Mouse (Mus musculus) mouse embryonic stem cell (cell line): Measurements from ENCODE around the gene Lpar6.

Source experiments
- in situ Hi-C, 2 experiments: fragments of 300-500 bp; cut with MboI; formaldehyde crosslinking; loops; 1 replicate in 1 of 2; 3 replicates in 1 of 2; pipeline ENCODE4 v1.14.3; 2019 to 2020; ENCODE audit warnings: low sequenced_read_pairs in 2 of 2, low pct_unique_long_range_greater_than_20kb in 1 of 2, mixed read lengths in 1 of 2; ENCODE audit not compliant: unreplicated experiment in 1 of 2

Lpar6 gene

DNA sequence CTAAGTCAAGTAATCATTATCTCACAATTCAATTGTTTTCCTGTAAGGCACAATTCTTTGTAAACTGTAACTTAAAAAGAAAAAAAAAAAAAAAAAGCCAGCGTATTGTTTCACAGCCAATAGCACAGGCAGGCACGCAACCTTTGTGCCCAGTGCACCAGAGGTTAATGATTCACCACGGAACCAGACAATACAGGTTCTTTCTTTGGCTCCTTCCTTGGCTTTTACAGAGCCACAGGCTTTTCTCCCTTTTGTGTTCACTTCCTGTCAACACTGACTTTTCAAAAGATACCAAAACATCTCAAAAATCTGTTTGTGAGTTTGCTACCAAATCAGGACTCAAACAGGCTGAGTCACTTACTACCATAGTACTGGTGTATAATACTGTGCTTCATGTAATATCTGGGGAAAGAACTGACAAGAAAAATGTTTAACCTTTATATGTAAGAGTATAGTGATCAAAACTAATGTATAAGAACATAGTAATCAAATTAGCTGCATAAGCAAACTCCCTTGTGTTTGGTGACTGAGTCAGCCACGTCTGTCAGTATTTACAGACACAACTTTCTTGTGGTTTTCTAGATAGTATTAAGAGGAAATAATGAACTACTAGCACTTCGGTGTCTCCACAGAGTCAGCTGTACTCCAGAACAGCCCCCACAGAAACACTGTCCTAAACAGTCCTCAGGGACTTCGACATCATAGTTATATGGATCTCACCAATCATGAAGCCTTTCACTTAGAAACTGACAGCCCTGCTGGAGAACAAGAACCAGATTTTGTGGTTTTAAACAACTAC is 16.0 kb downstream of the Lpar6 start:
- in situ Hi-C loops = no loop called here

DNA sequence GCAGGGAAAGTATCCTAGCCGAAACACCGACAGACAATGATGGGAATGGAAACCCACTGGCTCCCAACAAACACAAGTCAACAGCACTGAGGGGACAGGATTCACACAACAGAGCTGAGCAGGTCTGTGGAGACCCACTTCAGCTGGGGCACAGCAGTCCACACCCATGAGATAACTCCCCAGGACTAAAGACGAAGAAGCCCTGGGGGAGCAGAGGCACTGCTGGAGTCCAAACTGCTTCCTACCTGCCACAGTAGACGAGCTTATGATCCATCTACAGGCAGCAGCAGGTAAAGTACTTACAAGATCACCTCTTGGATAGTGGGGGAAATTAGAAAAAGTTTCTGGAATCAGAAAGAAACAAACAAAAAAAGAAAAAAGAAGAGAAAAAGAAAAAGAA is 16.7 kb downstream of the Lpar6 start:
- in situ Hi-C loops = no loop called here

DNA sequence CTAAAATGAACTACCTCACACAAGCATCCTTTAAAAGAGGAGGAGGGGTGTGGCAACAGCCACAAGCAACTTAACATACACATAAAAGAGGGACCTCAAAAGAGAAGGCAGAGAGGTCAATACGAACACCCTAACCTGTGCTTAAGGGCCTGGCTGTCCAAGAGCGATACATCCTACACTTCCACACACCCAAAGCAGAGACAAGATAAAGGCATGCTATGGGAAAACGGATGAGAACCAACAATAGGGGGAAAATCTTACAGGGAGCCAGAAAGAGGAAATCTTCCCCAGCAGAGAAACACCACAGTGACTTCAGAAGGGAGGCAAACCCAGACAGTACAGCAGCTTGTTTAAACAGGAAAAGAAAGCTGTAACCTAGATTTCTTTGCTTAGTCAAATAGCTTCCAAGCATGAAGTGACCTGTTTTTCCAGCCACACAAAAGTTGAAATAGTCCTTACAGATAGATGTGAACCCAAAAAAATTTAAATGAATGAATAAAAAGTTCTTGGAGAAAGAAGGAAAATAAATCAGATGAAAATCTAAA is 17.8 kb downstream of the Lpar6 start:
- in situ Hi-C loops = no loop called here

DNA sequence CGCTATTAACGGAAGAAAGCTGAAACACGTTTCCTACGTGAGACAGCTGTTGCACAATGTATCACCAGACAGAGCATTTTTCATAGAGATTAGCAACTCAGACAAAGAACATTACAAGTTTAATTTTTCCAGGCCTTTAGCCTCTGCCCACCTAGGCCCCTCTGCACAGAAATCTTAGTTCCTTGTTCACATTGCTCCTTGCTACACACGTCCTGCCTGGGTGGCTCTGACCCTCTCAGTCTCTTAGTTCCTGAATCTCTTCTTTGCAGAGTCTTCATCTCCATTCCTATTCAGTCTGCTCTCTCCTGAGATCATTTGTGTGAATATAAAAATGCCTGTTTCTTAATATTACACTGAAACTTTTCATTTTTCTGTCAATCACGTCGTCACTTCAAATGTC is 19.7 kb downstream of the Lpar6 start:
- in situ Hi-C loops = no loop called here

DNA sequence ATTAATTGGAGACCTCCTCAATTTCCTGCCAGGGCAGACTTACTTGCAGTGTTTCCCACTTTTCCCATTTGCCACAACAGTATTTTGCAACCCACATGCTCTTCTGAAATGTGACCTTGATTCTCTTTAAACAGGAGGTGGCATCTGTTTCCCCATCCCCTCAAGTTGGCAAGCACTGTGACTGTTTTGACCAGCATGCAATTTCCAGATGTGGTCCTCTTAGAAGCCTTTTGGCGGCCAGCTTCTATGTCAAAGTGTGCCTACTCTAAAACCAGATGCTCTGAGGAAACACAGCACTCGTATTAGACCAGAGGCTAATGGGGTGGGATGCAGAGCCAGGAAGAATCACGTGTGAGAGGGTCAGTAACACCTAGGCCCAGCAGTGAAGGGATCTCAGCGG is 20.5 kb downstream of the Lpar6 start:
- in situ Hi-C loops = no loop called here

DNA sequence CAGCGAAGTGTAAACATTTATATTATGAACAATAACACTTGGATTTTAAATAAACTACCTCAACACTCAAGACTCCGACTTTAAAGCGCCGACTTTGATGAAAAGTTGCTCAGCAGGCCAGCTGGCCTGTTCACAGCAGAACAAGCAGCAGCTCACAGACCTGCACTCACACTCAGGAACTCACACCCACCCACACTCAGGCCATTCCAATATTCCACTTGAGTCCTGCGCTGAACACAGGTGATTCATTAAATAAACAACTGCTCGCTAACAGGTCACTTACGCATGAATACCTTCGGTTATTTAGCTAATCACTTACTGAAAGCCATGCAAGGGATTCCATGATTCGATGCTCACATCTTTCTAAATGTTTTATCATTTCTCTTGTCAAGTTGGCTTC is 24.5 kb downstream of the Lpar6 start:
- in situ Hi-C loops = loop anchor here (10.0 kb wide), 1 partner anchor 157 kb away; no protein-coding TSS in a partner anchor

DNA sequence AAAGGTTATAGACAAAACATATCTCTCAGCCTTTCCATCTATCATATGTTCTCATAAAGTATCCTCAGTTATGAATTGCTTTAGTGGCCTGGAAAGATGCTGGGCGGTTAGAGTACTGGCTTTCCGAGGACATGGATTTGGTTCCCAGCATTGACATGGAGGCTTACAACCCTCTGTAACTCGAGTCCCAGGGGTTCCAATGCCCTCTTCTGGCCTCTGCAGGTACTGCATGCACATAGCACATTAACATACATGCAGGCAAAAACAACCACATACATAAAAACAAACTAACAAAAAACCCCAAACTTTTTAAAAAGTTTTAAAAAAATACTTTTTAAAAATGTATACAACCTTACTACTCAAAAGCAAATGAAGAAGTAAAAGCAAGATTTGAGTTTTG is 28.5 kb downstream of the Lpar6 start:
- in situ Hi-C loops = loop anchor here (10.0 kb wide), 1 partner anchor 161 kb away; no protein-coding TSS in a partner anchor

DNA sequence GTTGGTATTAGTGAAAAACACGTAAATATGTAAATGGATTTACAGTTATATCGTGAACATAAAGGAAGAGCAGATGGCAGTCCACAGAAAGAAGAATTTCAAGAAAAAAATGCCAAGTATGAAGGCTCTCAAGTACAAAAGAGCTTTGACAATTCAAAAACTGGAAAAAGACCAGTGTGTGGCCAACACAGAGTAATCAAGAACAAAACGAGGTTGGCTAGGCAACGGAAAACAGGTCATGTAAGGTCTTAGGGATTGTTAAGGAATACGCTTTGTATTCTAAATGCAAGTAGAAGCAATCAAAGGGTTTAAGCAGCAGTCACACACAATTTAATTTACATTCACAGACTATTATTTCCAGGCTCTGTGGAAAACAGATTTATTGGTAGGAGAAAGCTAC is 34.1 kb downstream of the Lpar6 start:
- in situ Hi-C loops = no loop called here

DNA sequence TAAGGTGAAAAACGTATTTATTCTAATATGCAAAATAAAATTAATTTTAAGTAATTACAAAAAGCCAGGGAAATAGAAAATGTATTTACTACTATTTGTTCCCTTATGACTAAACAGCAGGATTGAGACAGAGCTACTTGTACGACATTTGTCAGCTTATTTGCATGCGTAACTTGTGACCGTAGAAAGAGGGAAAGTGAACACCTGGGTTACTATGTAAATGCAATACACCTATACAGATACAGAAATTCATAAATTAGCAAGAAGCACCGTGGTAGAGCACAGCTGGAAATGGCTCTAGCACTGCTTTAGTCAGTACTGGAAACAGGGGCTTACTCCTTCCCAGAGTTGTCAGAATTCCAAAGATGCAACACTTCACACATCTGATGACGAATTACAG is 41.4 kb downstream of the Lpar6 start:
- in situ Hi-C loops = no loop called here

DNA sequence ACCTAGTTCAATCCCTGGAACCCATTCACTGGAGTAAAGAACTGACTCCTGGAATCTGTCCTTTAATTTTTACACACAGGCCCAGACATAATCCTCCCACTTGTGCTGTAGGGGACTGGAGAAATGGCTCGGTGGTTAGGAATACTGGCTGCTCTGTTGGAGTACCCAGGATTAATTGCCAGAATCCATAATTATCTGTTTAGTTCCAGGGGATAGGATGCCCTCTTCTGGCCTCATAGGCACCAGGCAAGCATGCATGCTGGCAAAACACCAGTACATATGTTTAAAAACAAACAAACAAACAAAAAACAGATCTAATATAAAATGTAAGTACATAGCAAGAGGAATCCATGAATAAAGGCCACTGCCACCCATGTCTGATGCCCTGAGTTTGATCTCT is 43.3 kb downstream of the Lpar6 start:
- in situ Hi-C loops = no loop called here

DNA sequence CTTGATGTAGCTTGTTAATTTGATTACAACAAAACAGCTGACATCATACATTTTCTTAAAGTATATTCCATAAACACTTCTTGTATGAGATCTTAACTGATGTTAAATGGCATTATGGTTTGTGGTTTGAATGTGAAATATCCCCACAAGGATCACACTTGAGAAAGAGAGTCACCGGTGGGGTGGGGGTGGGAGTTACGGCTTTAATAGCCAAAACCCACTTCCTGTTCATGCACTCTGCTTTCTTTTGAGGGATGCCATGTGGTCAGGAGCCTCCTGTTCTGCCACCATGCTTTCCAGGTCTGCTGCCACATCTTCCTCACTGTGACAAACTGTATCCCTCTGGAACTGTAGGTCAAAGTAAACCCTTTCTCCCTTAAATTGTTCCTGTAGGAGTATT is 52.2 kb downstream of the Lpar6 start:
- in situ Hi-C loops = no loop called here

DNA sequence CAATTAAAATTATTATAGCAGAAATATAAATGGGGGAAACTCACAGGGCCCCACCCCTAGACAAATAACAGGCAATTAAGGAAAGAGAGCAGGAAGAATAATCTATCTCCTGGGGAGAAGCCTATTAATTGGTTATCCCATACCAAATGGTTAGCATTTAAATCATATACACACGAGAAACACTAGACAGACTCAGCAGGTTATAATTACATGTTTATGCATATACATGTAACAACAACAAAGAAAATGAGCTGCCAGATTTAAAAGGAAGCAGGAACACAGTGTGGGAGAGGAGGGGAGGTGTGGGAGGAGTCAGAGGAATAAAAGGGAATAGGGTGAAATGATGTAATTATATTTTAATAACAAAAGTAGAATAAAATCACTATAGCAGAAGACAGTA is 54.7 kb downstream of the Lpar6 start:
- in situ Hi-C loops = no loop called here
